Mouse (Mus musculus) hindbrain, embryonic 10.5 days (tissue): ENCODE measurements around the gene Acadm. TPM values are rescaled to one million over a fixed set of nuclear protein-coding genes. Genes with fewer than 3 reads are reported as not detected.

Source experiments
- polyA plus RNA-seq: library from polyadenylated mRNA; unstranded; fragments of >200 nt; fragmentation: Nextera tagmentation; extraction: Ambion mirVana; gene quantifications from 2 replicates; pipeline ENCODE4 v1.2.1, GENCODE M21; 2016

Acadm gene
- polyA plus RNA-seq, 1 experiment from 2014 or later: 51.4 TPM

Other genes with a start within 250 kb of the Acadm start
- 32.4 and 37.8 TPM in 2 replicates for gene St6galnac3, start 219.5 kb downstream of the Acadm start, polyA plus RNA-seq
- gene Asb17, start 100.4 kb downstream of the Acadm start, polyA plus RNA-seq: 0.39 and 0.65 TPM in 2 replicates
- 0.09 and 0.10 TPM in 2 replicates for gene Msh4, start 38.5 kb downstream of the Acadm start, polyA plus RNA-seq
- 31.3 and 44.6 TPM in 2 replicates for gene Rabggtb, start 31.6 kb downstream of the Acadm start, polyA plus RNA-seq
- 4.5 and 7.6 TPM in 2 replicates for gene Slc44a5, start 28.8 kb upstream of the Acadm start, polyA plus RNA-seq